Mouse (Mus musculus): Measurements from ENCODE around the gene Mpped2.

Mpped2 gene

GRCm38 (mm10) chr2:106705664-106706063, 12.6 kb downstream of the Mpped2 start:
- DNase-seq (ENCODE audit: low read depth, low spot score): no peak

- no peak for DNase-seq (ENCODE audit: low read depth, low spot score)
Measured at GRCm38 (mm10) chr2:106707136-106707535, 14.1 kb downstream of the Mpped2 start.

- no peak for DNase-seq (ENCODE audit: low read depth, low spot score)
Measured at GRCm38 (mm10) chr2:106710862-106711477, 17.9 kb downstream of the Mpped2 start.

GRCm38 (mm10) chr2:106711506-106711905, 18.4 kb downstream of the Mpped2 start:
- no peak for DNase-seq (ENCODE audit: low read depth, low spot score)

GRCm38 (mm10) chr2:106713151-106713550, 20.1 kb downstream of the Mpped2 start:
- no peak for DNase-seq (ENCODE audit: low read depth, low spot score)

- no peak for DNase-seq (ENCODE audit: low read depth, low spot score)
Measured at GRCm38 (mm10) chr2:106715674-106716364, 22.8 kb downstream of the Mpped2 start.

- no peak for DNase-seq (ENCODE audit: low read depth, low spot score)
Measured at GRCm38 (mm10) chr2:106716365-106716717, 23.3 kb downstream of the Mpped2 start.

GRCm38 (mm10) chr2:106718888-106719287, 25.8 kb downstream of the Mpped2 start:
- DNase-seq (ENCODE audit: low read depth, low spot score): no peak

- DNase-seq (ENCODE audit: low read depth, low spot score): no peak
Measured at GRCm38 (mm10) chr2:106719434-106719833, 26.4 kb downstream of the Mpped2 start.

- DNase-seq (ENCODE audit: low read depth, low spot score): no peak
Measured at GRCm38 (mm10) chr2:106720644-106721043, 27.6 kb downstream of the Mpped2 start.

- no peak for DNase-seq (ENCODE audit: low read depth, low spot score)
Measured at GRCm38 (mm10) chr2:106722020-106722419, 29.0 kb downstream of the Mpped2 start.

GRCm38 (mm10) chr2:106729951-106730564, 37.0 kb downstream of the Mpped2 start:
- DNase-seq (ENCODE audit: low read depth, low spot score): no peak

GRCm38 (mm10) chr2:106730608-106731007, 37.5 kb downstream of the Mpped2 start:
- DNase-seq (ENCODE audit: low read depth, low spot score): no peak

- DNase-seq (ENCODE audit: low read depth, low spot score): no peak
Measured at GRCm38 (mm10) chr2:106731478-106731877, 38.4 kb downstream of the Mpped2 start.

- no peak for DNase-seq (ENCODE audit: low read depth, low spot score)
Measured at GRCm38 (mm10) chr2:106732171-106732570, 39.1 kb downstream of the Mpped2 start.

- no peak for DNase-seq (ENCODE audit: low read depth, low spot score)
Measured at GRCm38 (mm10) chr2:106733396-106733795, 40.3 kb downstream of the Mpped2 start.

GRCm38 (mm10) chr2:106734004-106734403, 40.9 kb downstream of the Mpped2 start:
- no peak for DNase-seq (ENCODE audit: low read depth, low spot score)

- DNase-seq (ENCODE audit: low read depth, low spot score): no peak
Measured at GRCm38 (mm10) chr2:106735211-106735610, 42.1 kb downstream of the Mpped2 start.

GRCm38 (mm10) chr2:106735792-106736359, 42.8 kb downstream of the Mpped2 start:
- no peak for DNase-seq (ENCODE audit: low read depth, low spot score)

- no peak for DNase-seq (ENCODE audit: low read depth, low spot score)
Measured at GRCm38 (mm10) chr2:106738951-106739350, 45.9 kb downstream of the Mpped2 start.

GRCm38 (mm10) chr2:106744086-106744485, 51.0 kb downstream of the Mpped2 start:
- no peak for DNase-seq (ENCODE audit: low read depth, low spot score)

GRCm38 (mm10) chr2:106744601-106745000, 51.5 kb downstream of the Mpped2 start:
- no peak for DNase-seq (ENCODE audit: low read depth, low spot score)

GRCm38 (mm10) chr2:106745364-106745763, 52.3 kb downstream of the Mpped2 start:
- no peak for DNase-seq (ENCODE audit: low read depth, low spot score)
